Mouse (Mus musculus): ENCODE data around the gene Ezr.

Gene Ezr

DNA sequence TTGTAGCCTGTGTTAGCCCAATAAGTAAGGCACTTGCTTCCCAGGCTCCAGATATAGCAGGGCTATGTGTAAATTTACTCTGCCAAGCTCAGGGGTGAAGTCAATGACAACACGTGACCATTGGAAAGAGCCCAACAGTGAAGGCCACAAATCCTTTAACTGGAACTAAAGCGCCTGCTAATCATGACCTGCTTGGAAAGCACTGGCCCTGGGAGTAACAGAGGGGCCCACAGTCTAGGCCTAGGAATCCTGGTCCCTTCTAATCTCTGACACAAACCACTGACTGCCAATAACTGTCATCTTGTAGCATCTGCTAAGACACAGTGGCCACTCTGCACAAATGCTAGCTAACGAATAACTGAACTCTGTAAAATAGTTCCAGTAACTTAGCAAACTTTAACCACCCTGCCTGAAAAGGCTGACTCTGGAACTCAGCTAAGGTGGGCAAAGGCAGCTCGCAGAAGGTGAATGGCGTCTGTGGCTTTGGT lies 14.2 kb downstream of the Ezr start:
- no peak for DNase-seq (ENCODE audit: low spot score)

DNA sequence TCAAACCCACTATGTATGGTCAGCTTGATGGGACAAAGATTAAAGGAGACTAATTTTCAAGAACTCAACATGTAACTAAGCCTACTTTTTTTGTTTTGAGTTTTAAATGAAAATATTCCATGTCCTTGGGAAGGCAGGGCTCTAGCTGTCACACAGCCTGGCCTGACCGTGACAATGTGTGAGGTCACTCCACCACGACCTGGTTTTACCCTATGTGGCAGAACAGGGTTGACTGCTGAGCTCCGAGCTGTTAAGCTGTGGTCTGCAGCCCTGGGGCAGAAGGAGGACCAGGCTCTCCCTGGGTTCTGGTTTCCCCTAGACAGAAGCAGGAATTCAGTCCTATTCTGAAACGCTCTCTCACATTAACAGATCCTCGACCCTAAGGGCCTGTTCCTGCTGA lies 14.8 kb downstream of the Ezr start:
- no peak for DNase-seq (ENCODE audit: low spot score)

DNA sequence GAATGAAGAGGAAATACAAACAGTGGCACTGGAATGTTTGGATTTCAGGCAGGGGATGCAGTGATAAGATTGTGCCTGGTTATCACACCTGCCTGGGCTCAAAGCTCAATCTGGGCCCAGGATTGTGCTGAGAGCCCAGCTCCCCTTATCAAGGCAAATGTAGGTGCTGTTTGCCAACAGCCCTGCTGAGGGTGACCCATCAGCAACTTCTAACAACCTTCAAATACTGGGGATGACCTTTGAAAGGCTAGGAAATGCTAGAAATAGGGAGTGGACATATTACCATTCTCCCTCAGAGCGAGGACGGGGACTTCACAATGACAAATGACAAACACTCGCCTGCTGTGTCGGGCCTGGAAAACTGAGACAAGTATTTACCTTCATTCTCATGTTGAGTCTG lies 15.8 kb downstream of the Ezr start:
- DNase-seq (ENCODE audit: low spot score): no peak

DNA sequence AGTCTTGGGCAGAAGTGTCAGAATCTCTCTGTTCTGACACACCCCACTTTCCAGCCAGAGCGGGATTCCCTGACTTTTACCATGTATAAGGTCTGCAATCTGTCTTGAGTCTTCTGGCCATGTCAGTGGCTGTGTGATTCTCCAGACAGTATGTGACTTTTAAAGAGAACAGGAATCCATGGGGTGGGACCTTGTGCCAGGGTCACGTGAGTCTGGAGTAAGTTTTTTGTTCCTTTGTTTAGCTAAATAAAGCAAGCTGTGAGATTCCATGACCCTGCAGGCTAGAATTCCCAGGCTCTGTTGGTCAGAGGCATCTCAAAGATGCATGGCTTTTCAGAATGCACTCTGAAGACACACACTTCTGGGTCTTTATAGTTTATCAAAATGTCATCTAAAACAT lies 16.7 kb downstream of the Ezr start:
- DNase-seq (ENCODE audit: low spot score): no peak

DNA sequence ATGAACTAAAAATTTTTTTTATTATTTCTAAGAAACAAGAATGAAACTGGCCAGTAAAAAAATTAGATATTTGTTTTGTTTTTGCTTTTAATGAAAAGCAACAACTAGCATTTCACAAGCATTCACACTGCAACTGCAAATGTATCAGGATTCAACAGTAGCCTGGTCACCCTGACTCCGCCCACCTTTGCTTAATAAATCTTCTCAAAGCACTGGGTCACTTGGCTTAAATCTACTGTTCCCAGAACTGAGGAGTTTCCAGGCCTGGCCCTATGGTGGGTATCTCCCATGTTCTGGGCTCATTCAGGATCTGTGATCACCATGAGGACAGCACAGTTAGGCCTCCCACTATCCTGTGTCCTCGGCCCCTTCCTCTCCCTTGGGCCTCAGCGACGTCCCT lies 17.9 kb downstream of the Ezr start:
- DNase-seq (ENCODE audit: low spot score): no peak

DNA sequence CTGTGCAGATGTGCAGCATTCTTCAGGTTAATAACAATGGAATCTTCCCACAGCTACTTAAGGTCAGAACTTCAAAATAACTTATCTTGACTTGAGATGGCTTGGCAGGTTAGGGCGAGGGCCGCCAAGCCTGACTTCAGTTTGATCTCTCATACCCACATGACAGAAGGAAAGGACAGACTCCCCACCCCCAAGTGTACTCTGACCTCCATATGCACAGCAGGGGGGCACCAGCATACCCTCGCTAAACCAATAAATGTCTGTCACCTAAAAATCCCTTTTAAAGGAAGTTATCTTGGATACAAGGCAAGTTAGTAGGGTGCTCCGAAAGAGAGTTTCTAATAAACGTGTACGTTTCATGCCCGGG lies 18.4 kb downstream of the Ezr start:
- no peak for DNase-seq (ENCODE audit: low spot score)

DNA sequence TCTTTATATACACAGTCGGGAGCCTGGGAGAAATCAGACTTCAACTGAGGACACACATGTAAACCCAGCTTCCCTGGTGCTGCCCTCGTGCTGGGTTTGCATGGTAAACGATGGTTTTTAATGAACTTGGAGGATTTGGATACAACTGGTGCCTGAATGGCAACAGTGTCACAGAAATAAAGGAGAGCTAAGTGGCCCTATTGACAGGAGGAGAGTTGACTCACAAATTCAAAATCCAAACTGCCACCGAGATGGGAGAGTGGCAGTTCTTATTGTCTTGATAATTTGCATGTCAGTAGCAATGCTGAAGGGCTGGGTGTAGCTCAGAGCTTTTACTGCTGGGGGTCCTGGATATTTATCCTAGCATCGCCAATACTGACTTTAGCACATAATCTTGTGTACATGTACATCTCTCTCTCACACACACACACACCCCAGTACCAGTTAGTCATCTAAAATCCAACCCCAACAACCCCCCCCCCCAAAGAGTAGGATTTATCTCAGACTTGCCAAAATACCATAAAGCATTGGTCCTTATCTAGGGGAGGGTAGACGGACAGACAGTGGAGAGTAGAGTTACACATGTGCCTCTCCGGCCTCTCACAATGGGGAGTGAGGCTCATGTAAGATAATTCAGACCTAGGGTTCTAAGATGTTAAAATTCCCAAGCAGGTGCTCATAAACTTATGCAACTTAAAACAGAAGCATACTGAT lies 18.9 kb downstream of the Ezr start:
- DNase-seq (ENCODE audit: low spot score): no peak

DNA sequence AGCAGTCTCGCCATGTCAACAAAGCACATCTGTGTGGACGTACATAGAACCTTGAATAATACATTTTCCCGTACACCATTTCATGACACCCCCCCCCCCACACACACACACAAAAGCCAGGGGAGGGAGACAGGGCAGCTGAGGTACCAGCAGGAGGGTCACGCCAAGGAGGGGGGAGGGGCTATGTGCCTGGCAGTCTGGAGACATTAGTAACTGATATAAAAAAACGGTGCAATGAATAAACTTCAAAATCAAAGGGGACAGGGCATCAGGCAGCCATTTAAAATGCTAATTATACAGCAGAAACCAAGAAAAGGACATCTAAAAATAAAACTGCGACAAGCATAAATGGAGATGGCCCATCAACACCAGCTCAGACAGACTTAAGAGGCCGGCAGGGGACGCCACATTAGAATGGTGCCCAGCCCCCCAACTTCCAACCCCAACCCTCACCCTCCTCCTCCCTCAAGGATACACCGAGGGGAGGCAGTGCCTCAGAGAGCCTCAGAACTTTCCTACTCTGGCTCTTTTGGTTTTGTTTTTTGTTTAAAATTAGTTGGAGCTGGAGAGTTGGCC lies 22.8 kb downstream of the Ezr start:
- DNase-seq (ENCODE audit: low spot score): no peak

DNA sequence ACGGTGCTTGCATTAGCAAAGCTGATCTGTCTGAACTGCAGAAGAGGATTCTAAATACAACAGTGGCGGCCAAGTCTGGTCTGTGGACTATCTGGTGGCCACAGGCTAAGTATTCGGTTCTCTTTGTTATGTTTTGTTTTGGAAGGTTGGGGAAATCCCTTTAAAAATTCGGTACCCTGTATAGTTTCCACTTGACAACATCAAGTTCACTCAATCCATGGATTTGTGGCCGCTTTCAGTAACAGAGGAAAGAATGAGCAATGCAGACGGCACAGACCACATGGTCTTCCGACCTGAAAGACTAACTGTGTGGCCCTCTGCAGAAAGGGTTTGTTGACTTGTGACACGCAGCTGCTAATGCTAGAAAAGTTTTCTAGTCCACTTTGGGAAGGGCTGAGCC lies 23.7 kb downstream of the Ezr start:
- no peak for DNase-seq (ENCODE audit: low spot score)

DNA sequence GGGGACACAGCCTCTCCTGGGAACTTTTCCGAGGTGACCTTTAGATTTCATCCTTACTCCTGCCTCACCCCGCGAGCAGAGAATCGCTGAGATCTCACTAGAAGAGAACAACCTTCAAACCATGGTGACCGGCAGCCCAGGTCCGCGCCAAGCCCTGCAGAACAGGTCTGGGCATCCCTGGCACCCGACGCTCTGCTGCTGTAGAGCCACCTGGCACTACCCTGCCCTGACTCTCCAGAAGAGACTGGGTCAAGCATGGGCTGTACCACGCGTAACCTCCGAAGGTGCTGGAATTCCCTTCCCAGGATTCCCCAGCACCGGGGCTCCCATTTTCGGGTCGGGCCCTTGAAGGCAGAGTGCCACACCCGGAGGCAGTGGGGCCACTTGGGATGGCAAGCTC lies 24.7 kb downstream of the Ezr start:
- peak; percentile 67 for DNase-seq (ENCODE audit: low spot score)

DNA sequence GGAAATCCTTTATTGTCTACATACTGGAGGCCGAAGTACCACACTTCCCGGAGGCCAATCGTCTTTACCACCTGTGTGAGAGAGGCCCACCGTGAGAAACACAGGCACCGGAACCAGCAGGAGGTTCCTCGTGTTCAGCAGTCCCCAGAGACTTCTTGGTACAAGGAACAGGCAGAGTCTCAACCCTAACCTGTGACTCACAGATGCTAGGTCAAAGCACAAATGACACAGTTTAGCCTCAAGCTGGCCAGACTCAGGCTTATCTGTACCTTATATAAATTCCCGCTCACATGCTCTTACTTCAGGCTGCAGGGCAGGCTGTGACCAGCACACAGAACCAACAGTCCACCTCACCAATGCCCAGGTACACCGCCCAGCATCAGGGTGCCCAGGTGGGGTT lies 26.7 kb downstream of the Ezr start:
- peak; percentile 24 for DNase-seq (ENCODE audit: low spot score)

DNA sequence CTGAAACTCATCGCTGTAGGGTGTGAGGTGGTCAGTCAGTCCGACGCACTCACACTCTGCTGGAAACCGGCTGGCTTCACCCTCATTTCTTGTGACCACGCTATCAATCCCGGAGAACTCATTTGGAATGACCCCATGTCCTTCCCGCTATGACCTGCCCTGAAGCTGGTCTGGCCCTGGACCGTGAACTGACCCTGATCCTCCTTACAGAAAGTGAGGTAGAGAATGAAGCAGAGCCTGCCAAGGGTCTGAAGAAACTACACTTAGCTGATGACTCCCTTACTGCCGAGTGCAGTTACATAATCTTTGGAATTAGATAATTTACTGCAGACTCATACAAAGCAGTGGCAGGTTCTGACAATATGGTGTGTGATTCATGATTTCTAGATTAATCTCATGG lies 27.4 kb downstream of the Ezr start:
- DNase-seq (ENCODE audit: low spot score): no peak

DNA sequence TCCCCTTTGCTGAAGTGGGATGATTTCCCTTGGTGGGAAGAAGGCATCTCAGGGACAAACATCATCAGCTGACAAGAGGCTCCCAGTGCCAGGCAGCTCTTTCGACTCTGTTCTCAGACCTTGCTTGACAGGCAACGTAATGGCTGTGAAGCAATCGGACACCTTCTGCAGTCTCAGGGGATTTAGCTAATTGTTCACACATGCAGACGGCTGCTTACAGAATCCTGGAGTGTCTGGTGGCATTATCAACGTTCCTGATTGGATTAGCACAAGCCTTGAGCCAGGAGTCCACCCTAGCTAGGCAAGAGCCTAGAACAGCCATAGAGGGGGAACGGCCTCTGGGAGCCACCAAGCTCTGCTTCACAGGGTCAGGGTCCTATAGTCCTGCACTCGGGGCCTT lies 30.2 kb downstream of the Ezr start:
- DNase-seq (ENCODE audit: low spot score): no peak

DNA sequence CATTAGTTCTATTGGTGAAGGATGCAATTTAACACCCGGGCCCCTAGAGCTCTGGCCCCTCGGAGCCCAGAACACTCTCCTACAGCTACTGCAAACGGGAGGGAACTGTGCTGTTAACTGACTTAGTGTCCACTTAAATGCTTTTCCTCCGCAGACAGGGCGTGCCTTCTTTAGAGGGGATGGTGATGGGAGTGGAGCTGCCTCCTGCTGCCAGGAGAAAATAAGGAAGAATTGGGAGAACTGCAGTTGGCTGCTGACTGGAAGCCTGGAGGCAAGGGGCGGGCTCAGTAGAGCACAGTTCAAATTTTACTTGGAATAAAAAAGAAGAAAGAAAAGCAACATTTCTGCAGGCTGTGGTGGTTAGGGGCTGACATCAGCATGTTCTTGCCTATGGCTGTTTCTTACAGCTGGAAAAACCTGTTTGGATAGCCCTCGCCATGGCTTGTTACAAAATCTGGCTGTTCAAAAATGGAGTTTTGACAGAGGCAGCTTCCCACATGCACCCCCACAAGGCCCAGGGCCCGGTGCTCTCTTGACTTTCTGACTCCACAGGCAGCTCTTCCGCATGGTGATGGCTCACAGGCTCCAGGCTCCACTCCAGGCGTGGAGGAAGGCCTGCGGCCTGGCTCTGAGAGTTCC lies 31.2 kb downstream of the Ezr start:
- DNase-seq (ENCODE audit: low spot score): peak; percentile 73

DNA sequence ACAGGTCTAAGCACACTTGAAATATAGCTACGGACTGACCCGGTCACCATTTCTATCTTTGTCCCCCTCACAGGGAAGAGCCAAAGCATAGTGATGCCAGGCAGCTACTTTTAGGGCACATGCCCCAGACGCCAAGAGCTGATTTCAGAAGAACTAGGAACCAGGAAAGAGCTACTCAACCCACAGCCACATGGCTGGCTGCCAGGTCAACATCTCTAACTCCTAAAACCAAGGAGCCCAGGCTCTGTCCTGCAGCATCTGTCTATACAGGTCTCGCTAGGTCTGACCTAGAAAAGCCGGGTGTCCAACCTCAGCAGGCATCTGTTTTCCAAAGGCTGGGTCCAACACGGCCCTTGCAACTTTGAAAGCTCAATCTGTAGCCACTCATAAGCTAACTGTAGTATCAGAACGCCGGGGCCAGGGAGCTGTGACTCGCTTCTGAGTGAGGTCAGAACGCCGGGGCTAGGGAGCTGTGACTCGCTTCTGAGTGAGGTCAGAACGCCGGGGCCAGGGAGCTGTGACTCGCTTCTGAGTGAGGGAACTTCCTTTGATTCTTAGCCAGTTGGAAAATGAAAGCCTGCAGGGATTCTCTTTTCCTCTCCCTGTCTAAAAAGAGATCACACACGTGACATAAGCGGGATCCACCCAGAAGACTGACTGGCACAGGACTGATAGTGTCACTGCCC lies 33.7 kb downstream of the Ezr start:
- DNase-seq (ENCODE audit: low spot score): peak; percentile 36

DNA sequence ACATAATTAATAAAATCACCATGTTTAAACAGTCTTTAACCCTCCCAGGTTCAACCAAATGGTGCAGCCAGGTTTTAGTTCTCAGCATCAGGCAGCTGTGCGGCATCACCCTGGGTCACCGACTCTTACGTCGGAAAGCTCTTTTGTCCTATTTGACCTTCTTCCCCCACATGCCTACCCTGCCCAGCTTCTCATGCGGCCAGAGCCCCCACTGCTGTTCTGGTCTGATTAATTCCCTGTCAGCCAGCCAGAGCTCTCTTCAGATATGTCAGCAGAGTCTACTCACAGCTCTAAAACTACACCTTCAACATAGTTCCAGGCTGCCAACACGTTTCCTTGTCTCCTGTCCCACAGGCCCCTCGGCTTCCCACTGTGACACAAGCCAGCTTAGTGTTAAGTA lies 35.1 kb downstream of the Ezr start:
- DNase-seq (ENCODE audit: low spot score): no peak

DNA sequence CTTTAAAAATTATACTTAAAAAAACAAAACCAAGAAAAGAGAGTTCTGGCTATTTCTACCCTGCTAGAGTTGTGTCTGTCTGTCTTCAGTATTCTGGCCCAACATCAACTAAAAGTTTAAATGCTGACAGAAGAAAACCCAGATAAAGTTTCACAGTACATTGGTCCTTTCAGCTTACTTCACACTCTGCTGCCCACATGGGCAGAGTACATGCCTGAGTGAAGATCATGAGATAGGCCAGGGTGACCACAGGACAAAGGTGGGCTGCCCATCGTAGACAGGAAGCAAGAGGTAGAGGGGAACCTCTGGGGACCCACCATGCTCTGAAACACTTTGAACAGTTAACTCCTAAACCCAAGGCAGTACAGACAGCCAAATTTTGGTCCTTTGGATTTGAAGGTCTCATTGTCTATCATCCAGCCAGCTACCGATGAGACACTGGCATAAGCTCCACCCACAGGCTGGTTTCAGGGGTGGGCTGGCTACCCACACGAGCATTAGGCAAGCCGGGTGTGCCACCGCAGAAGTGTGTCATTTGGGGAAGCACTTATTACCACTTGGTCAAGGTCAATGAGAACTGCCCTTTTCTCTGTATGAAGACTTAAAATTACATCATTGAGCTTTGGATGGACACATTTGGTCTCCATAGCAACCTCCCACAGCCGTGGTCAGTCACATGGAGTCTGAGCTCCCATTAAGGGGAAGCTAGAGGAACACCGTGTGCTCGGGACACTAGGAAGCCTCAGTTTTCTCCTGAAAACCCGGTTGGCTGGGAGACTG lies 35.9 kb downstream of the Ezr start:
- DNase-seq (ENCODE audit: low spot score): no peak

DNA sequence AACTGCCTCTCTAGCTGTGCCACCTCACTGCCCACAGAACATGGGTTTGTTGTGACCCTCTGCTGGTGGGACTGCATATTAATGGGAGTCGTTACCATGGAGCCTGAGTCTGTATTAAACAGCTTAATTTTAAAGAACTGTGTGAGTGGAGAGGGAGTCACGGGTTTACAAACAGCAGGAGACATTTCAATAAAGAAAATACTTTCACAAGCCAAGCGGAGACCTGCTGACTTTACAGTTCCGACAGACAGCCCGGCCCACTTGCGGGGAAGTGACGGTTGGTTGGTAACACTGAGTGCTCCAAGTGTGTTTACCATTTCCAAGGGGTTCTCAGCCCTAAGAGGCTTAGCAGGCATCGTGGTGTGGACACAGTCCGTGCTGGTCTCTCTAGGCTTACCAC lies 36.6 kb downstream of the Ezr start:
- DNase-seq (ENCODE audit: low spot score): no peak

DNA sequence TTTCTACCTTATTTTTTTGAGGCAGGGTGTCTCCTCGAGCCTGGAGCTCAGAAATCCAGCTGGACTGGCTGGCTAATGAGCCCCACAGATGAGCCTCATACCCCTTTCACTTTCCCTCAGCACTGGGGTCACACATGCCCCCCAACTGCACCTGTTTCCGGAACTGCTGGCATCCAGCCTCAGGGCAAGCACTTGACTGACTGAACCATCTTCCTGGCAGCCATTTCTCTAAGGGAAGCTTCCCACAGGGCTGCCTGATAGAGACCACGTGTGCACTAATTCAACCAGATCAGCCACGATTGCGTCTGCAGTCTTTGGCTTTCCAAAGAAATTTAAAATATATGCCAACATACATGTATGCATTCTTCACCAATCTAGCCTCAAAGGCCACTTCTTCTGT lies 37.1 kb downstream of the Ezr start:
- DNase-seq (ENCODE audit: low spot score): no peak

DNA sequence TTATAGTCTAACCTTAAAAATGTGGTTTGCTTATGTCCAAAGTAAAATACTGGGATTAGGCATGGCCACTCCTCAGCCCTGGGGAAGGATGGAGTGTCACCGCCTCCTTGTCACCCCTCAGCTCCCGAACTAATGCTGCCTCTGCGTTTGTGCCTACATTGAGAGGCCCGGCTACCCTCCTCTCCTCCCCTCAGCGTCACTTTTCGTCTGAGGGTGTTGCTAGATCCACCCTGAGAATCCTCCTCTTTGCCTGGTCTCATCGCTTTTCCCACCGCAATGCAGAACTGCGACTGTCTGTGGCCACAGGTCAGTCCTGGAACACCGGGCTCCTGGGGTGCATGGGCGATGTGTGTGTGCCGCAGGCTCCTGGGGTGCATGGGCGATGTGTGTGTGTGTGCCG lies 37.7 kb downstream of the Ezr start:
- no peak for DNase-seq (ENCODE audit: low spot score)

DNA sequence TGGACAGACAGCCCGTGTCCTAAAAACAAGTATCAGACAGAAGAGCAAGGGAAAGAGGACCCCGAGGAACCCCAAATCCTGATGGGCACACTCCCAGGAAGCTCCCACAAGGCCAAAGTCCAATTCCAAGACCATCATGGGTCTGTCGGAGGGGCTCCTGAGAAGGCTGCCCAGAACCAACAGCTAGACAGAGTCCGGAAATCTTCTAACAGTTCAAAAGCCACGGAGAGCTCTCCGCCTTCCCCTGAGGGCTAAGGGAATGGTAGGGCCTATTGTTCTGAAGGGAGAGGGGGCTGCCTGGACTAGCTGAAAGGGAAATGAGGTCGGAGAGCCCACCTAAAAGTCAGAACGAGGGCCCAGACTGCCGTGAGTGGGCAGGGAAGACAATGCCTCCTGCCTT lies 38.2 kb downstream of the Ezr start:
- DNase-seq (ENCODE audit: low spot score): no peak

DNA sequence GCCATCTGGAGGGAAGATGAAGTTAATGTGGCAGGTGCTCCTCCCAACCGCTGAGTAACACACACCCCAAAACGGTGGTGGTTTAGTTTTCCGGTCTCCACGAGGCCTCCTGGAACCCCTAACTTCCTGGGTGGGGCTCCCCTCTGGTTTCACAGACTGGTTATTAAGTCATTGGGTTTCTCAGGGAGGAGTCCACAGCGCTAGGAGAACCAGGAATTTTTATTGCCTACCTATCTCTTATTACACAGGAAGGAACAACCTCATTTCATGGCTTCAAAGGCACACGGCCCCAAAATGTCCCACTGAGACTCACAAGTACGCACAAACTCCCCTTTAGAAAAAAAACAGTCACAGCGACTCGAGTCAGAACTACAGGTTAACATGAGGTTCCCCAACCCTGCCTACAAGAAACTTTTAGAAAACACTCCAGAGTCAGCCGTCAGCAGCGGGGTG lies 38.8 kb downstream of the Ezr start:
- no peak for DNase-seq (ENCODE audit: low spot score)

Measured in urinary bladder, postnatal 14 days (tissue).